Mouse (Mus musculus): Measurements from ENCODE around the gene Ccdc162.

- no peak for TF ChIP-seq CTCF (IDR thresholded peaks at IDR 0.05; ENCODE audit: low read depth)
- TF ChIP-seq EP300 (IDR thresholded peaks at IDR 0.05; ENCODE audit: low read depth): no peak
Observed at GRCm38 (mm10) chr10:41565141-41565540, 151.3 kb downstream of the Ccdc162 start.

Measured in heart, postnatal 0 days (tissue).